Mouse (Mus musculus): ENCODE measurements at regions not wholly inside any gene's neighbourhood (a gene's known extent, or its start where the extent isn't known, plus 50 kb on each side); places are given as distances from the start of the nearest gene placed in this dataset.

DNA sequence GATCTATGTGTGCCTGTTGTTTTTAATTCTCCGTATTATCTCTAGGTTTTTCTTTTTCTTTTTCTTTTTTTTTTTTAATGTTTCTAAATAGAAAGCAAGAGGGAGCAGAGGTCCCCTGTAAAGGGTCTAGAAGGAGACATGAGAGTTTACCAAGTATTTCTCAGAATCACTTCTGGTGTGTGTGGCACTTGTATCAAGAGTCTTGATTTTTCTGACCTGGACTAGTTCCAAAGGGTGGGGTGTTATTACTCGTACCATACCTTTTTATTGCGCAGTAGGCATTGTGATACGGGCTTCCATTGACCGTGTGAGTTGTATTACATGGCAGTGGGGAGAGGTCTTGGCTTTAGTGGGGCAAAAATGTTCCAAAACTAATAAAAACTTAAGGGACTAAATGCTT, 63.2 kb upstream of the Bmp6 start:
- Histone ChIP-seq H3K4me2 (no peak overlapping the region), H3K27ac (replicated peaks) (no peak overlapping the region), H3K4me3 (no peak overlapping the region), H3K4me1 (no peaks in the 10 kb centered on the region), H3K9me3 (no peaks in the 10 kb centered on the region), H3K27me3 (replicated peaks) (no peaks in the 10 kb centered on the region), H3K36me3 (no peaks in the 10 kb centered on the region), H3K9ac (no peak overlapping the region)
- ATAC-seq (ENCODE audit: extremely low read depth, insufficient number of reproducible peaks, low FRiP score, low TSS enrichment) = no peak
- 82% methylated on average over 5 of the region's 5 CpGs for WGBS

DNA sequence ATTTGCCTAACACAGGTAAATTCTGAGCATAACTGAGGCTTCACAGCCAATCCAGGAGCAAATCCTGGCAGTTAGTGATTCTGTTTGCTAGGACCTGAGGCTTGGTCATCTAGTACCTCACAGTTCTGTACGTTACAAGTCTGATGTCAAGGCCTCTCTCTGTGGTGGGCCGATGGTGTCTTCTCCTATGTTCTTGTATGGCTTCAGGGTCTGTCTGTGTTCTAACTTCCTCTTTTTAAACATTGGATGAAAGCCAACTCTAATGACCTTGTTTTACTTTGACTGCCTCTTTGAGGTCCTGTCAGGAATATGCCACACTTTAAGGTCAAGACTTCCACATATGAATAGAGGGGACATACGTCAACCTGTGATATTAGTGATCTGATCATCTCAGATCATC, 56.9 kb upstream of the Bmp6 start:
- Histone ChIP-seq H3K4me2 (no peak overlapping the region), H3K9me3 (no peaks in the 10 kb centered on the region), H3K9ac (no peak overlapping the region), H3K36me3 (no peaks in the 10 kb centered on the region), H3K27ac (replicated peaks) (no peak overlapping the region), H3K27me3 (replicated peaks) (no peaks in the 10 kb centered on the region), H3K4me1 (peaks cover 17% of the 10 kb centered on the region), H3K4me3 (no peak overlapping the region)
- WGBS = 76% methylated on average over 3 of the region's 3 CpGs
- no peak for ATAC-seq (ENCODE audit: extremely low read depth, insufficient number of reproducible peaks, low FRiP score, low TSS enrichment)

DNA sequence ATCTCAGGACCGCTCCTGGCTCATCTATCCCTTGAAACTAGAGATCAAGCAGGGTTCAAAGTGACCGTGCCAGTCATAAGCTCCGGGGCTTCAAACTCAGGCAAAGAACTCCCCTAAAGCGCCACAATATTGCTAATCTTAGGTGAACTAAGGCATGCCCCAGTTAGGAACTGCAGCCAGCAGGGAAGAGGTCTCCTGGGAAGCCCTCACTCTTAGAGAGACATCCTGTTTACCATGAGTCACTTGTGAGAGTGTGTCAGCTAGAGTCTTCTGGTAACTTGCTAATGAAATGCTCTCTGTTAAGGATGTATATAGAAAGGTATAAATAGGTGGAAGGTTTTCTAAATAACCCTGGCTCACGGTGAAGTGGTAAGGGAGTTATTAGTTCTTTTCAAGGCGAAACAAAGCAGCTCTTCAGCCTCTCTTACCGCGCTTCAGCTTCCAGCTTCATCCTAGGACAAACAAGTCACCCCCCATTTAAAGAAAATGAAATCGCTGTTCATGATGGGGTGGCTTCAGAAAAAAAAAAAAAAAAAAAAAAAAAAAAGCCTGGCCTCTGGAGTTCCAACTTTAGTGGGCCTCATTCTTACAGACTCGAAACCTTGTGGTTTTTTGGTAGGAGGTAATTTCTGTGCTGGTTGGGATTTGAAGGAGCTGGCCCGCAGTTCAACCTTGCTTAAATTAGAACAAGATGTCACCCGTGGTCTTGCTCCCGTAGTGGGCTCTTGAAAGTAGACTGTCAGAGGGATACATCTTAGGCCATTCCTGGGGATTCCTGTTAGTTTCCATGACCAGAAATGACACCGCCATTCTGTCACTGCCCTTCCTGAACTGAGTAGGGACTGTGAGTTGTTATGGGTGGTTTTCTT, 56.1 kb upstream of the Bmp6 start:
- Histone ChIP-seq H3K27ac (replicated peaks) (no peak overlapping the region), H3K4me3 (no peak overlapping the region), H3K4me2 (no peak overlapping the region), H3K9ac (no peak overlapping the region), H3K27me3 (replicated peaks) (no peaks in the 10 kb centered on the region), H3K9me3 (no peaks in the 10 kb centered on the region), H3K4me1 (peaks cover 17% of the 10 kb centered on the region), H3K36me3 (no peaks in the 10 kb centered on the region)
- ATAC-seq (ENCODE audit: extremely low read depth, insufficient number of reproducible peaks, low FRiP score, low TSS enrichment) = no peak
- 71% methylated on average over 14 of the region's 14 CpGs for WGBS

DNA sequence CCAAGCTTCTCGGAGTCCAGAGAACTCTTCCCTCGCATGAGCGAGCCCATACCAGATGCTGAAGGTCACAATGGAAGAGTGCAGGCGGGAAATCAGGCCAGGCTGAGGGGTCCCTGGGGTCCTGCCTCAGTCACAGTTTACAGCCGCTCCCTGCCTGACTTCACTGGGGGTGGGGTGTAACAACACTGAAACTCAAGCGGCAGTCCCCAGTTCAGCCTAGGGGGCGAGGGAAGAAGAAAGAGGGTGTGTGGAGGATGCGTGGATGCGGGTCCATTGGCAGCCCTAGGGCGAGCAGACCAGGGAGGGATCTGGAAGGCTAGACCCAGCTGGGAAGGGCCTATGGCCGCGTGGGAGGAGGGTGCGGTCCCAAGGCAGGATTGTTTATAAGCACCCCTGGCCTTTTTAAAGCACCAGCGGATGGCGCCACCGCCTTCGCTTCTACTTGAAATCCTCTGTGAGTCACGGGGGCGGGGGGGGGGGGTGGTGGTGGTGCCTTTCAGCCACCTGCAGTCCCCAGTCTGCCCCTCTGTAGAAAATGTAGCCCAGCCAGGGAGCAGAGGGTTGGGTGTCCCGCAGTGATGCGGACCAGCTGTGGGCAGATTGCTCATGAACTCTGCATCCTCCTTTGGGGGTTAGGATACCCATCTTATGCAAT, 54.5 kb upstream of the Bmp6 start:
- no peak for ATAC-seq (ENCODE audit: extremely low read depth, insufficient number of reproducible peaks, low FRiP score, low TSS enrichment)

DNA sequence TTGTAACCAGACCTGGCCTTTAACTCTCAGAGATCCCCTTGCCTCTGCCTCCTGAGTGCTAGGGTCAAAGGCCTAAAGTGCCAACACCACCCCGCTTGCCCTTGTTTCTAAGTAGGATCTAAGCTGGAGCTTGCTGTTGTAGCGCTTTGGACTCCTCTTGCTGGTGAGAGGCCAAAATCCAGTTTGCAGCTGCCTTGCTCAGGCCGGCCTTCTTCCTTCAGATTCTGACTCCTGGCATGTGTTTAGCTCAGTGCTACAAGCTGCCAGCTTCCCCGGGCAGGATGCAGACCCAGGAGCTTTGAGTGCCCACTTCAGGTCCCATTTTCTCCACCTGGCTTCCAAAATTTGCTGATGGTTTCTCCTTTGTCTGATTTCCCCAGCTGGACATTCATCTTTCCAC, 53.4 kb upstream of the Bmp6 start:
- Histone ChIP-seq H3K9me3 (no peaks in the 10 kb centered on the region), H3K4me2 (no peak overlapping the region), H3K27ac (replicated peaks) (no peak overlapping the region), H3K4me3 (no peak overlapping the region), H3K4me1 (peaks cover 19% of the 10 kb centered on the region), H3K36me3 (no peaks in the 10 kb centered on the region), H3K27me3 (replicated peaks) (no peaks in the 10 kb centered on the region), H3K9ac (no peak overlapping the region)
- no peak for ATAC-seq (ENCODE audit: extremely low read depth, insufficient number of reproducible peaks, low FRiP score, low TSS enrichment)
- 82% methylated on average over 4 of the region's 4 CpGs for WGBS

More for the DNA sequence above, 54.5 kb upstream of the Bmp6 start:
- Histone ChIP-seq H3K36me3 (no peaks in the 10 kb centered on the region), H3K27ac (replicated peaks) (no peak overlapping the region), H3K4me3 (no peak overlapping the region), H3K9me3 (no peaks in the 10 kb centered on the region), H3K4me2 (peak overlapping the region; percentile 47), H3K27me3 (replicated peaks) (no peaks in the 10 kb centered on the region), H3K4me1 (peaks cover 17% of the 10 kb centered on the region), H3K9ac (0 out of 2 replicates have a peak overlapping the region, but pooled peaks have one; percentile 37)
- 47% methylated on average over 19 of the region's 21 CpGs for WGBS

Measured in heart, embryonic 13.5 days (tissue).